Mouse (Mus musculus): ENCODE results near the gene Casq1.
"Not testable (repeated sequence)": the region's sequence is repeated elsewhere in the genome, so short reads cannot be mapped to it uniquely, and the experiment has no call there.

The Casq1 gene

GRCm38 (mm10) chr1:172219451-172220406 lies at the start of gene Casq1:
Gene Casq1, minus strand, starts transcription at chr1:172219868.
- DNase-seq (ENCODE audit: low spot score in 2 of 2), result no peak

DNA sequence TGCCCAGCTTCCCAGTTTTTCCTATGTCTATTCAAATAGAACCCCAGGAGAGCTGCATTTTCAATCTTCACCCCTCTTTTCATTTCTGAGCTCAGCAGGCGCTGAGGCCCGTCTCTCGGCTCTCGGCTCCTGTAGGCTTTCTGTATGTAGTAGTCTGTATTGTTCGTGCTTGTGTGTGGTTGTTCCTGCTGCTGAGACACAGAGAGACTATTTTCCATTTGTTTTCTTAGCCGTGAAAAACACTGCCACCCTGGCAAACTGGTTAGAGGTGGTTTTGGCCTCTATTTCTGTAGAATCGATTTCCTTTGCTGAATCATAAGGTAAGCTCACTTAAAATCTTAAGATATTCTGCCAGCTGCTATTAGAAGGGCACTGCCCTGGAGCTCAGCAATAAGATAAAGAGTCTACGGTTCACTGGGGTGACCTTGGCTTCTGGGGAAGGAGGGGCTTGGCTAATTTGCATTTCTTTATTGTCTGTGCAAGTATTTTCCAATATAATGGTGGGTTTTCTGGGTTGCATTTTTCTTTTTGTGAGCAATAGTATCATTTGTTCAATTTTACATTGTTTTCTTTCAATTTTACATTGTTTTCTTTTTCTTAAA lies 41.9 kb upstream of the Casq1 start, which contains the start of gene Igsf8:
Gene Igsf8 (plus strand): TSS at position 165 of the 602 bp plus-strand sequence.
- DNase-seq (ENCODE audit: low spot score in 2 of 2), result no peak

GRCm38 (mm10) chr1:172258314-172258713 lies 38.6 kb upstream of the Casq1 start, which contains the start of gene Atp1a4:
Gene Atp1a4, minus strand, starts transcription at chr1:172258414.
- DNase-seq (ENCODE audit: low spot score in 2 of 2), result no peak

DNA sequence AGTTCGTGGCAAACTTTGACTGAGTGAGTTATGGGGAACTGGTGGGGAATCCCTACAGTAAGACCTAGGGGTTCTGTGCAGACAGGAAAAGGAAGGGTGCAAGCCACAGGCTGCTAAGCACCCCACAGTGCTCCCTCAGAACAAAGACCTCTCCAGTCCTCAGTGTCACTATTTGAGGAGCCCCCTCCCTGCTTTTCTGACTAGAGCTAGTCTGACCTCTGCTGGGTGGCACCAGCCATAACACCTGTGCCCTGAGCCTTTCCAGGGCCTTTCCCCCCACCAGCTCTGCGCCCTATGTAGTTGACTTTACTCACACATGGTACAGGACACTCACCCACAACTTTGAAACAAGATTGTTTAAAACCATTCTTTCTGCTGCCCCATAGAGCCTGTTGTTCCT lies 28.0 kb upstream of the Casq1 start:
- no peak for DNase-seq (ENCODE audit: low spot score in 2 of 2)

- no peak for DNase-seq (ENCODE audit: low spot score in 2 of 2)
These were observed 27.5 kb upstream of the Casq1 start for GRCm38 (mm10) chr1:172247216-172247615.

GRCm38 (mm10) chr1:172244645-172245044 lies 25.0 kb upstream of the Casq1 start:
- not testable (repeated sequence) for DNase-seq (ENCODE audit: low spot score in 2 of 2)

DNA sequence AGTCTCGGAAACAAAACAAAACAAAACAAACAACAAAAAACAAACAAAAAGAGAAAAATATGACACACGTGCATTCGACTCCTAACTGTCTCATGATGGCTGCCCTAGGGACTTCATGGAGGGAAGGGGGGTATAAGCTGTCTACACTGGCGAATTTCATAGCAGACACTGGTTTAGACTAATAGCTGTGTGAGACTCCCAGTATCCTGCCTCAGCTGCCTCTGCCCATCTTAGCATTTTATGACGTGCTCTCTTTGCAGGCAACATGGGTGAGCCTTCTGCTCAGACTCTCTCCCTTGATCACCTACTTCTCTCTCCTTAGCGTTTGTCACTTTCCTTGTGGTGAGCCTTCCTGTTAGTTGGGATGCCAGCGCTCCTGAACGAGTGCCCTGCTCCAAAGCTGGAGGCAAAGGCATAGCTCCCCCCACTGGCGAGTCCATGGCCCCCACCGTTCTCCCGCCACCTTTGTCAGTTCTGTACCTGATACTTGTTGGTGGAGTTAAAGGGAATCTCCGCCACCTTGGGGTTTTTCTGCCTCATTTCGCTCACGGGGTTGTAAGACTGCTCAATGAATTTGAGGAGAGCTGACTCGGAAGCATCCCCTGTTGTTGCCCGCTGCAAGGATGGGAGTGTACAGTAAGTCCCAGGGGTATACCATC lies 24.0 kb upstream of the Casq1 start:
- no peak for DNase-seq (ENCODE audit: low spot score in 2 of 2)

GRCm38 (mm10) chr1:172242401-172242800 lies 22.7 kb upstream of the Casq1 start:
- no peak for DNase-seq (ENCODE audit: low spot score in 2 of 2)

DNA sequence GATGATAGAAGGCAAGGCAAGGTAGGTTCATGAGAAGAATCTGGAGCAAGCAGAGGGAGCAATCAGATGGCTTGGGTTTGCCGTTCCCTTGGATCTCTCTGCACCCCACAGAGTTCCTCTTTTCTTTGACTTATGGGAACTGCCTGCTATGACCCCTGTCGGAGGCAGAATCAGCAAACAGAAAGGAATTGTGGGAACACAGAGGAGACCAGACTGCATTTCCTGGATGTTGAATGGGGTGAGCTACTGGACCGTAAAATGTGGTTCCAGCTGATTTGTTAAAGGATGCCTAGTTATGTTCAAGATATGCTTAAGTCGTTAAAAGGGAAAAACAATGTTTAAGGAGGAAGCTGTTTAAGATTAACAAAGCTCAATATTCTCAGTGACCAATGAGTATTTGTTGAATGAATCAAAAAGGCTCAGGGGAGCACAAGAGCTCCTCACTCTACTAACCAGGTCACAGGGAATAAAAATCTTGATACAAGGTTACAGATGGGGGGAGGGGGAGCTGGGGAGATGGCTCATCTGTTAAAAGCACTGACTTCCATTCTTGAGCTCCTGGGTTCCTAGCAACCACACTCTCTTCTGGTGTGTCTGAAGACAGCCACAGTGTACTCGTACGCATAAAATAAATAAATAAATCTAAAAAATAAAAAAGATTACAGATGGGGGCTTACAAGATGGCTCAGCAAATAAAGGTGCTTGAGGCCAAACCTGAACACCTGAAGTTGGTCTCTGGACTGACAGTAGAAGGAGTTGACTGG lies 21.5 kb upstream of the Casq1 start:
- no peak for DNase-seq (ENCODE audit: low spot score in 2 of 2)

DNA sequence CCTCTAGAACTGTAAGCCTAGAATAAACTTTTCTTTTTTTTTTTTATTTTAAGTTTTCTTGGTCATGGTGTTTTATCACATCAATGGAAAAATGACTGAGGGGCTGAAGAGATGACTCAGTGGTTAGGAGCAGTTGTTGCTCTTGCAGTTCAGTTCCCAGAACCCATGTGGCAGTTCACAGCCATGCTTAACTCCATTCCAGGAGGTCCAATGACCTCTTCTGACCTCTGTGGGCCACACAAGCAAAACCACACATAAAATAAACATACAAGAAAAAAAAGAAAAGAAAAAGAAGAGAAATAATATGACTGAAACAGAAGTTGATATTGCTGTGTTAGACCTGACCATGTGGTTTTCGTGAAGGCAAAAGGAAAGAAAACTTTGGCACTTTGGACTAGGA lies 9.5 kb upstream of the Casq1 start:
- no peak for DNase-seq (ENCODE audit: low spot score in 2 of 2)

- no peak for DNase-seq (ENCODE audit: low spot score in 2 of 2)
These were observed 8.5 kb upstream of the Casq1 start for GRCm38 (mm10) chr1:172228209-172228608.

- no peak for DNase-seq (ENCODE audit: low spot score in 2 of 2)
These were observed 1.8 kb upstream of the Casq1 start for GRCm38 (mm10) chr1:172221297-172222063.

DNA sequence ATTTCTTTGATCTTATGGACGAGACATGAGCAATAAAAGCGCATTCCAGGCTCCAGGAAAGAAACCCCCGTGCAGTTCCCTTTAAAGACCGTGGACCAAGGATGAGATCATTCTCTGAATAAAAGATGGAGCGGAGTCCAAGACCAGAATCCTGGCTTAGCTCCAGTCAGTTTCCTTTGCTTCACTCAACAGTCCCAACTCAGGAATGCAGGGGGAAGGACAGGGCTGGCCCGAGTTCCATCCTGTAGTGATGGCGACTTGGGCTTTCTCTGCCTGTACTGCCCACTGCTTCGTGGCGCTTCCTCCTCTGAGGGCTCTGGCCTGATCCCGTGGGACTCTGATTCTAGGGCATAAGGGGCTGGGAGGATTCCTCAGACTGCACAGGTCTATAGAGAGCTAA lies 746 bp upstream of the Casq1 start:
- DNase-seq (ENCODE audit: low spot score in 2 of 2), result peak in 1 of 2 experiments; percentile 52

GRCm38 (mm10) chr1:172218164-172218910 lies 1.3 kb downstream of the Casq1 start:
- DNase-seq (ENCODE audit: low spot score in 2 of 2), result no peak

GRCm38 (mm10) chr1:172217148-172217547 lies 2.5 kb downstream of the Casq1 start:
- peak; percentile 92 to 95 for DNase-seq (ENCODE audit: low spot score in 2 of 2)

- no peak for DNase-seq (ENCODE audit: low spot score in 2 of 2)
These were observed 4.9 kb downstream of the Casq1 start for GRCm38 (mm10) chr1:172214748-172215147.

GRCm38 (mm10) chr1:172213771-172214170 lies 5.9 kb downstream of the Casq1 start:
- DNase-seq (ENCODE audit: low spot score in 2 of 2), result no peak

DNA sequence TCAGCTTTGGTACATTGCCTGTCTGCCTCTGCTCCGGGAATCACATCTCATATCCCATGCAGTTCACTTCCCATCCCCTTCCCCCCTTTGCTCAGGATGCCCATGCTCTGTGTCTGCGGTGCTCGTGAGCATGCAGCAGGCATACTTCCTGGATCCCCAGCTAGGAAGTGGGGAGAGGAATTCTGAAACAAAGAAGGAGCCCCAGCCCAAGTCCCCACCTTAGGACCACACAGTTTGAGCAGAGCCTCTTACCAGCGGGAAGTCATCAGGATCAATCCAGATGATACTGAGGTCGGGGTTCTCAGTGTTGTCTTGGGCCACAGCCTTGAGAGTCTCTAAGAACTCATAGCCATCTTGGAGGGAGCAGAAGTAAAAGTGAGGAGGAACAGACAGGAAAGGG lies 6.9 kb downstream of the Casq1 start:
- no peak for DNase-seq (ENCODE audit: low spot score in 2 of 2)

GRCm38 (mm10) chr1:172207111-172207584 lies 12.5 kb downstream of the Casq1 start:
- no peak for DNase-seq (ENCODE audit: low spot score in 2 of 2)

Data from urinary bladder, postnatal 4 days (tissue).